Mouse (Mus musculus): ENCODE measurements around the gene Hs3st5. TPM values are rescaled to one million over a fixed set of nuclear protein-coding genes. Genes with fewer than 3 reads are reported as not detected.

Hs3st5 gene
- total and polyA plus RNA-seq, 3 experiments = not detected

DNA sequence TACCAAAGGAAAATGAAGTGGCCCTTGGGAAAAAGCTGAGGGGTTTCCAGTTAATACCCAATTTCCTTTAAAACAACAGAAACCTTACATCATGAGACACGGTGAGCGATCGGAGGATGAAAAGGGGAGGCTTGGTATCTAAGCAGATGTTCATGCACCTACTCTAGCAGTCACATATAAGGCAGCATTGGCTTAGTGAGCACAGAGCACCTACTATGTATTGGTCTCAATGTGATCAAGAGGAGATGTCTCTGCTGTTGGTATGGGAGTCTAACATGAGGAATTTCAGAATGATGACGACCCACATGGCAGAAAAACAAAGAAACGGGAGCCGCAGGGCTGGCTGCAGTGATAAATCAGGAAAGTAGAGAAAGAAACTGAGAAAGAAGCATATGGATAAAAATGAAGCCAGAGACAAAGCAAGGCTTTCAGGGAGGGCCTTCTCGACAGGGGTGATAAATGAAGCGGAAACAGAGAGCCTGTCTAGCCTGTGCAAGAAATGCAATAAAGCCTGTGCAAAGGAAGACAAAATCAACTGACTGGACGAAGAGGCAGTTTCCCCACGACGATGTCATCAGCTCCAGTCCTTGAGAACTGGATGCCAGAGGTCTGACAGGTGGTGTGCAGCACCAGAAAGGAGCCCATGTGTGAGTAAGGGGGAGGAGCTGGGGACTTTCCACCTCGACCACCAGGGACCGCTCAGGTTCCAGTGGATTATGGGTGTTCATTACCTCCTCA lies 222.9 kb downstream of the Hs3st5 start (continued):
- 0 out of 2 replicates have a peak, but pooled peaks have one; percentile 12 for TF ChIP-seq TBP (conservative IDR thresholded peaks at IDR 0.05; ENCODE audit: low read depth, low read length)
- no peak for TF ChIP-seq USF2 (conservative IDR thresholded peaks at IDR 0.05; ENCODE audit: low read depth, low read length)
- 0 out of 2 replicates have a peak, but pooled peaks have one; percentile 9 for TF ChIP-seq MAFK (IDR thresholded peaks at IDR 0.05; ENCODE audit: insufficient replicate concordance, low read length)
- TF ChIP-seq E2F4 (IDR thresholded peaks at IDR 0.05; ENCODE audit: insufficient replicate concordance, low read depth, low read length) = no peak
- no peak for TF ChIP-seq MEF2A (IDR thresholded peaks at IDR 0.05; ENCODE audit: borderline replicate concordance, low read depth, low read length)
- TF ChIP-seq POLR2A (IDR thresholded peaks at IDR 0.05; ENCODE audit: low read depth, low read length) = peak; percentile 40; the same call in 1 of the 2 replicates
- peak; percentile 54; the same call in 1 of the 2 replicates for TF ChIP-seq SIN3A (IDR thresholded peaks at IDR 0.05; ENCODE audit: low read length)
- TF ChIP-seq BHLHE40 (IDR thresholded peaks at IDR 0.05; ENCODE audit: low read depth, low read length) = peak; percentile 49
- TF ChIP-seq ELF1 (IDR thresholded peaks at IDR 0.05; ENCODE audit: low read depth, low read length) = no peak
- no peak for TF ChIP-seq UBTF (IDR thresholded peaks at IDR 0.05; ENCODE audit: low read depth, low read length)
- no peak for TF ChIP-seq NELFE (IDR thresholded peaks at IDR 0.05; ENCODE audit: low read depth, low read length)
- TF ChIP-seq EP300 (IDR thresholded peaks at IDR 0.05; ENCODE audit: low read length) = 0 out of 2 replicates have a peak, but pooled peaks have one; percentile 4
- peak; percentile 31 for TF ChIP-seq RAD21 (IDR thresholded peaks at IDR 0.05; ENCODE audit: low read depth, low read length)
- TF ChIP-seq MAZ (IDR thresholded peaks at IDR 0.05; ENCODE audit: low read depth, low read length) = no peak
- peak; percentile 45 for TF ChIP-seq ETS1 (conservative IDR thresholded peaks at IDR 0.05; ENCODE audit: low read depth, low read length)
- no peak for TF ChIP-seq KAT2A (IDR thresholded peaks at IDR 0.05; ENCODE audit: insufficient replicate concordance, low read length)
- no peak for TF ChIP-seq ZNF384 (IDR thresholded peaks at IDR 0.05; ENCODE audit: low read depth, low read length)
- no peak for TF ChIP-seq JUND (conservative IDR thresholded peaks at IDR 0.05; ENCODE audit: low read depth, low read length)
- no peak for TF ChIP-seq PAX5 (IDR thresholded peaks at IDR 0.05; ENCODE audit: low read length)

DNA sequence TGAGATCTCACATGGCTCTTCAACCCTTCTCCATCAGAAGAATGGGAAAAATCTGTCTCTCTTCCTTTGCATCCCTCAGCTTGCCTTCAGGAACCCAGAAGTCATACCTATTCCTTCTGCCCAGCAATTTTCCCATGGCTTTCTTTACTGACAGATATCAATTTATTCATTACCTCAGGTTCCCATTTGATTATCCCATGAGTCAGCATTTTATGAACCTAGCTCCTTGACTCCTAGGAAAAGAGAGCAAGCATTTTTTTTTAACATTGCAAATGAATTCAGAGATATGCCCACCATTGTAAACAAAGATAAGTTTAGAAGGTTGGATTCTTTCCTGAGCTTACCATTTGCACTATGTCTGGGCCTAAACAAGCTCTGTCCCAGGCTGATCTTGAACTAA lies 232.8 kb downstream of the Hs3st5 start:
- H3K27ac ChIP-seq (ENCODE audit: insufficient read depth, low read depth) = no peak overlapping the region
- no peaks in the 10 kb centered on the region for H3K27me3 ChIP-seq (replicated peaks)
- in situ Hi-C loops (cut with MboI; ENCODE audit: low pct_ligation_motif_present, low pct_unique_long_range_greater_than_20kb, low sequenced_read_pairs) = no loop called here
- H3K9ac ChIP-seq (ENCODE audit: insufficient read depth, low read depth) = no peak overlapping the region
- no peaks in the 10 kb centered on the region for H3K4me1 ChIP-seq (ENCODE audit: control insufficient read depth in 1 of 2, insufficient read depth in 2 of 2)
- DNase-seq (ENCODE audit: extremely low read depth) = no peak
- TF ChIP-seq POLR2A (IDR thresholded peaks at IDR 0.05; ENCODE audit: low read depth, low read length) (no peak), MAFK (IDR thresholded peaks at IDR 0.05; ENCODE audit: insufficient replicate concordance, low read length) (peak; percentile 57; the same call in 1 of the 2 replicates)
- no peaks in the 10 kb centered on the region for H3K36me3 ChIP-seq (replicated peaks in 1 of 2; ENCODE audit: control insufficient read depth in 1 of 2, insufficient read depth in 1 of 2, low read length in 1 of 2)
- H3K79me2 ChIP-seq (replicated peaks; ENCODE audit: control insufficient read depth, extremely low read depth, insufficient read depth, poor library complexity, severe bottlenecking) = no peaks in the 10 kb centered on the region
- no peaks in the 10 kb centered on the region for H3K9me3 ChIP-seq (replicated peaks; ENCODE audit: low read length)
- dilution Hi-C loops (cut with MboI; ENCODE audit: extremely low pct_ligation_motif_present, extremely low pct_unique_long_range_greater_than_20kb, low sequenced_read_pairs) = no loop called here
- H3K4me2 ChIP-seq (ENCODE audit: insufficient read depth, low read depth, poor library complexity, severe bottlenecking) = no peak overlapping the region
- no peak overlapping the region for H3K4me3 ChIP-seq (replicated peaks in 1 of 3; ENCODE audit: low read depth in 2 of 3, low read length in 2 of 3, poor library complexity in 1 of 3)

Measured in CH12.LX (cell line).